ENCODE assay signal across 23 mouse cellular contexts in genomic region chr10:69731863-69732262, GRCm38 (mm10).
DNase-seq lines count a peak whose midpoint lies in the region; ATAC-seq and TF ChIP-seq lines count a peak whose summit lies in the region.
"Had no signal": no experiment of that assay in that cellular context is flagged by ENCODE, and none has a peak within 500 bp of the region (broad histone marks: within the 10 kb centered on the region; RNA-seq: fewer than 3 reads in every experiment).

No protein-coding gene starts in this region.

- no peak for DNase-seq in forebrain, postnatal 0 days
- DNase-seq in kidney, adult 2 months = no peak
- DNase-seq in cerebellum, adult 11-12 months = peak; percentile 80
- DNase-seq in cerebellum, postnatal 14 days = peak; percentile 47 to 70
- DNase-seq in right cerebral cortex, postnatal 4 days = no peak
- no peak for DNase-seq in left cerebral cortex, postnatal 14 days (ENCODE audit: low spot score in 2 of 2)
- DNase-seq: adrenal gland, adult 8-10 months; gastrocnemius, postnatal 25 days; kidney, adult 18-20 months; kidney, postnatal 25 days; thymus, adult 2 months had no signal

- TF ChIP-seq POLR2A in kidney, adult 2 months (IDR thresholded peaks at IDR 0.05; ENCODE audit: low read depth, low read length) = no peak

- ATAC-seq in forebrain, embryonic 15.5 days (replicated peaks) = no peak
- ATAC-seq in forebrain, postnatal 0 days = no peak
- ATAC-seq in kidney, embryonic 15.5 days (replicated peaks; ENCODE audit: low FRiP score) = no peak
- ATAC-seq: CD4-positive, CD25-positive, alpha-beta regulatory T cell, adult 4 months; Patski had no signal

- no peaks in the 10 kb centered on the region for H3K36me3 ChIP-seq in forebrain, embryonic 15.5 days
- H3K36me3 ChIP-seq in forebrain, postnatal 0 days (ENCODE audit: insufficient read depth) = no peaks in the 10 kb centered on the region
- no peaks in the 10 kb centered on the region for H3K36me3 ChIP-seq in kidney, adult 2 months (ENCODE audit: control insufficient read depth, insufficient read depth, low read length)
- no peaks in the 10 kb centered on the region for H3K36me3 ChIP-seq in kidney, embryonic 15.5 days
- H3K36me3 ChIP-seq: embryonic facial prominence, embryonic 10.5 days; forebrain, embryonic 12.5 days; limb, embryonic 13.5 days; lung, embryonic 15.5 days; midbrain, embryonic 10.5 days; neural tube, embryonic 12.5 days had no signal

- H3K4me3 ChIP-seq in forebrain, embryonic 15.5 days = no peak overlapping the region
- H3K4me3 ChIP-seq in forebrain, postnatal 0 days (ENCODE audit: low read depth, low read length) = no peak overlapping the region
- no peak overlapping the region for H3K4me3 ChIP-seq in kidney, adult 2 months (ENCODE audit: insufficient read depth, low read depth, low read length)
- H3K4me3 ChIP-seq in kidney, embryonic 15.5 days (replicated peaks) = no peak overlapping the region
- H3K4me3 ChIP-seq: embryonic facial prominence, embryonic 10.5 days; forebrain, embryonic 12.5 days; limb, embryonic 13.5 days; lung, embryonic 15.5 days; midbrain, embryonic 10.5 days; neural tube, embryonic 12.5 days had no signal

- H3K27ac ChIP-seq in forebrain, embryonic 15.5 days (replicated peaks) = peak overlapping the region; percentile 86
- H3K27ac ChIP-seq in forebrain, postnatal 0 days (ENCODE audit: low read depth, low read length) = no peak overlapping the region
- H3K27ac ChIP-seq in kidney, adult 2 months (ENCODE audit: insufficient read depth, low read depth, low read length) = peak overlapping the region; percentile 28; the same call in 1 of the 2 replicates
- no peak overlapping the region for H3K27ac ChIP-seq in kidney, embryonic 15.5 days
- H3K27ac ChIP-seq: embryonic facial prominence, embryonic 10.5 days; forebrain, embryonic 12.5 days; liver, embryonic 14.5 days; lung, embryonic 15.5 days; macrophage; midbrain, embryonic 10.5 days had no signal

- intact Hi-C loops in left cerebral cortex, postnatal 14 days (cut with DNase I) = no loop called here

- H3K4me1 ChIP-seq in forebrain, embryonic 15.5 days = peaks cover 36% of the 10 kb centered on the region
- peaks cover 11% of the 10 kb centered on the region for H3K4me1 ChIP-seq in forebrain, postnatal 0 days (ENCODE audit: insufficient read depth)
- peaks cover 13% of the 10 kb centered on the region for H3K4me1 ChIP-seq in kidney, adult 2 months (ENCODE audit: control insufficient read depth, insufficient read depth, low read length)
- H3K4me1 ChIP-seq in kidney, embryonic 15.5 days = peaks cover 23% of the 10 kb centered on the region
- H3K4me1 ChIP-seq: lung, embryonic 15.5 days had no signal

- no peak for TF ChIP-seq CTCF in forebrain, postnatal 0 days (IDR thresholded peaks at IDR 0.05; ENCODE audit: low read depth)
- TF ChIP-seq CTCF in kidney, adult 2 months (conservative IDR thresholded peaks at IDR 0.05; ENCODE audit: insufficient read depth, insufficient read length, low read depth, low read length) = no peak

- no peaks in the 10 kb centered on the region for H3K9me3 ChIP-seq in forebrain, embryonic 15.5 days
- no peaks in the 10 kb centered on the region for H3K9me3 ChIP-seq in forebrain, postnatal 0 days (ENCODE audit: low read length)
- H3K9me3 ChIP-seq in kidney, embryonic 15.5 days (replicated peaks) = no peaks in the 10 kb centered on the region
- H3K9me3 ChIP-seq: embryonic facial prominence, embryonic 10.5 days; forebrain, embryonic 12.5 days; lung, embryonic 15.5 days; midbrain, embryonic 10.5 days; neural tube, embryonic 12.5 days had no signal

- no peak overlapping the region for H3K9ac ChIP-seq in forebrain, embryonic 15.5 days (replicated peaks)
- H3K9ac ChIP-seq in forebrain, postnatal 0 days = no peak overlapping the region
- H3K9ac ChIP-seq in kidney, embryonic 15.5 days = no peak overlapping the region
- H3K9ac ChIP-seq: forebrain, embryonic 12.5 days; limb, embryonic 13.5 days; liver, embryonic 14.5 days; lung, embryonic 15.5 days; neural tube, embryonic 12.5 days had no signal

- 76% methylated on average over 1 of the region's 1 CpGs for WGBS in forebrain, embryonic 15.5 days
- WGBS in forebrain, postnatal 0 days = 68% methylated on average over 1 of the region's 1 CpGs
- 30% methylated on average over 1 of the region's 1 CpGs for WGBS in kidney, adult 2 months
- 66% methylated on average over 1 of the region's 1 CpGs for WGBS in kidney, embryonic 15.5 days

- H3K27me3 ChIP-seq in forebrain, embryonic 15.5 days = no peaks in the 10 kb centered on the region
- no peaks in the 10 kb centered on the region for H3K27me3 ChIP-seq in forebrain, postnatal 0 days (ENCODE audit: insufficient read depth, low read length)
- H3K27me3 ChIP-seq in kidney, adult 2 months (replicated peaks; ENCODE audit: control insufficient read depth, insufficient read depth, low read length) = no peaks in the 10 kb centered on the region
- no peaks in the 10 kb centered on the region for H3K27me3 ChIP-seq in kidney, embryonic 15.5 days
- H3K27me3 ChIP-seq: forebrain, embryonic 12.5 days; limb, embryonic 13.5 days; lung, embryonic 15.5 days; neural tube, embryonic 12.5 days; Patski had no signal

- H3K4me2 ChIP-seq in forebrain, embryonic 15.5 days (replicated peaks) = no peak overlapping the region
- H3K4me2 ChIP-seq in forebrain, postnatal 0 days (ENCODE audit: low read depth) = no peak overlapping the region
- H3K4me2 ChIP-seq in kidney, embryonic 15.5 days = no peak overlapping the region
- H3K4me2 ChIP-seq: forebrain, embryonic 12.5 days; limb, embryonic 13.5 days; lung, embryonic 15.5 days had no signal

Comparison
In these comparisons a context has a peak if more than half of its experiments do, and no peak if none do; other contexts are left out.
1. H3K27ac ChIP-seq: peak in forebrain, embryonic 15.5 days (single experiment) and kidney, adult 2 months (single experiment); none in forebrain, postnatal 0 days (single experiment) and kidney, embryonic 15.5 days (single experiment).
2. DNase-seq: peak in cerebellum, adult 11-12 months (single experiment) and cerebellum, postnatal 14 days (2 of 2); none in forebrain, postnatal 0 days (single experiment), kidney, adult 2 months (single experiment), right cerebral cortex, postnatal 4 days (single experiment) and left cerebral cortex, postnatal 14 days (0 of 2).